Mouse (Mus musculus): Measurements from ENCODE around the gene Appbp2. TPM values are rescaled to one million over a fixed set of nuclear protein-coding genes. Genes with fewer than 3 reads are reported as not detected.

Gene Appbp2
- 10 to 100 TPM; 23.7 to 26.4 TPM for total RNA-seq (2023)

GRCm38 (mm10) chr11:85234990-85235841 is at the start of gene Appbp2:
Gene Appbp2, minus strand, starts transcription at chr11:85235130.

GRCm38 (mm10) chr11:85170058-85170740 is 64.7 kb downstream of the Appbp2 start, which contains the start of gene 1700125H20Rik:
Gene 1700125H20Rik, plus strand, starts transcription at chr11:85170404.

GRCm38 (mm10) chr11:85139581-85140540 is 95.1 kb downstream of the Appbp2 start, which contains the start of gene Usp32:
Gene Usp32, minus strand, starts transcription at chr11:85140161.

Other genes starting within 250 kb of the Appbp2 start
- gene Usp32, start 95.0 kb downstream of the Appbp2 start, total RNA-seq (2023): 10 to 100 TPM; 70.5 to 75.6 TPM
- gene 1700125H20Rik, start 64.7 kb downstream of the Appbp2 start, total RNA-seq (2023): not detected
- 10 to 100 TPM; 17.9 to 19.2 TPM for gene Ppm1d, start 76.1 kb upstream of the Appbp2 start, total RNA-seq (2023)
- 10 to 100 TPM; 35.2 to 36.1 TPM for gene Bcas3, start 118.0 kb upstream of the Appbp2 start, total RNA-seq (2023)

Measured in neutrophil, adult 83 days (primary cell).